Mouse (Mus musculus) erythroid progenitor cell, adult 5-6 weeks (primary cell): ENCODE measurements at regions not wholly inside any gene's neighbourhood (a gene's known extent, or its start where the extent isn't known, plus 50 kb on each side); places are given as distances from the start of the nearest gene placed in this dataset.

Source experiments
- ATAC-seq: replicated peaks from 2 replicates; pipeline ENCODE4 v1.8.0; 2016; ENCODE audit warnings: moderate number of reproducible peaks, mild to moderate bottlenecking, moderate TSS enrichment, inconsistent platforms; ENCODE audit not compliant: poor library complexity, low FRiP score, severe bottlenecking

DNA sequence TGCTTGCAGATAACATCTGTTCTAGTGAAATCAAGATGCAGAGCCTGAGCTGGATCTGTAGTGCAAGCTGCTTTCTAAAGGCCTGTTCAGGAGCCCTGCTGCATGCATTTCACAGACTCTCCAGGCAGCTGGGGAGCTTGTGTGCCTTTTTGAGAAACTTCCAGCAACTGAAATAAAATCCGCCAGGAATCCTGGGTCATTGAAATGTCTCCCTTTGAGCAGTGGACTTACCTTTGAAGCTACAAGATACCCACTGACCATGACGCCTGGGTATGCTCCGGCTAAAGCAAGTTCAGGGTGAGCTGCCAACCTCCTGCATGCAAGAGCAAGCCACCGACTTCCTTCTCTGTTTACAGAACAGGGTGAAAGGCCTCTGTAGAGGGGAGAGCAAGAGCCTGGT lies 278.7 kb downstream of the Cenpw start:
- no peak for ATAC-seq

DNA sequence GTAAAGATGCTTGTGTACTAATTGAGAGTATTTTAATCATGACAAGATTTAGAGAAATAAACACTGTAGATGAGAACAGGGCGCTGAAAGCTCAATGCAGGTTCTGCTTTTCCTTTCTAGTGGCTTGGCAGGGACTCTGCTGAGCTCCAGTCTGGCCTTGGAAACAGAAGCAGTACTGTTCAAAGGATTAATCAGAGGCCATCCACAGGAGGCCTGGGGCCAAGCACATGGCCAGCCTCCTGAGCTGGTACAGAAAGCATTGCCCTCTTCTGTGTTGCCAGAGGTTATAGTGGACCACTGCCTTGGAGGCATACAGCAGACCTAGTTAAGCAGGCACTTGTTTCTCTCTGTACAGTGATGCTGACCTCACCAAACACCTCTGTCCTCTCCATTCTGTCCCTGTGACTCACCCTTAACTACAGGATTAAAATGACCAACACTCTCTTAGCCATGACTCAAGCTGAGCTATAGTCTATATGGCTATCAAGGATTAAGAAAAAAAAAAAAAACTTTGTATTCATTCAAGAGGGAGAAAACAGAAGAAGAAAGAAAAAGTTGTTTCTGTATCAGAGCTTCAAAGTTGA lies 302.5 kb downstream of the Cenpw start:
- ATAC-seq = no peak

DNA sequence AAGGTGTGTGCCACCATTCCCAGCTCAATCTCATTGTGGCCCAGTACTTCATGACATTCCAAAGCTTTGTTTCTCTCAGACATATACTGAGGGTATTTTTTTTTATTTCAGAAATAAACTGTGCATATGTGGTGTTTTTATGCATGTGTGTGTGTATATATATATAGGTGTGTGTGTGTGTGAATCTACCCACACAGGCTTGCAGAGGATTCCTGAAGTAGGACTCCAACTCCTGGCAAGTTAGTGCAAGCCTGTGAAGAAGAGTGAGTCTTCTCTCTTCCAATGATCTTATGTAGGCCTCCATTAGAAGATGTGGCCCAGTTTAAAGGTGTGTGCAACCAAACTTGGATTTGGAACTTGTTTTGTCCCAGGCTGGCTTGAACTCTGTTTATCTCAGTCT lies 328.9 kb upstream of the Rspo3 start:
- ATAC-seq = no peak

DNA sequence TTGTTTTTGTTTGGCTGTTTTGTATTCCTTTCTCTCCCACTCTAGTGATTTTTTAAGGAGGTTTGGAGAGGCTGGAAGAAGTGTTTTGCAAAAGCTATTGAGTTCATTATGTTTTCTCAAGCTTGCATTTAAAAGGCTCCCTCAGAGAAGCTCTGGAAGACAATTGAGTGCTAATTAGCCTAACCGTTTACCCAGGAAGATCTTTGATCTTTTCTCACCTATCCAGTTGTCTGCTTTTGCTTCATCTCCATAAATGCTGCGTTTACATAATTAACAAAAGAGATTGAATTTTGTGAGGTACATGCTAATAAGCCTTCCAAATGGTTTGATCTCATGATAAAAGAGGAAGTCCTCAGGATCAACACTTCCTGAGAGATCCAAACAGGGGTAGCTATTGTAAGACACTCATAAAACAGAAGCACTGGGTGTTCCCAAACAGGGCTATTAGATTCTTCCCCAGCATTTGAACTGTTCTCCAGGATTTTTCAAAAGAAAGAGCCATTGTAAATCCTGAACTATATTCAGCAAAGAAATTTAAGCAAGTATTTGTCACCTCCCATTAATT lies 320.2 kb upstream of the Rspo3 start:
- no peak for ATAC-seq

DNA sequence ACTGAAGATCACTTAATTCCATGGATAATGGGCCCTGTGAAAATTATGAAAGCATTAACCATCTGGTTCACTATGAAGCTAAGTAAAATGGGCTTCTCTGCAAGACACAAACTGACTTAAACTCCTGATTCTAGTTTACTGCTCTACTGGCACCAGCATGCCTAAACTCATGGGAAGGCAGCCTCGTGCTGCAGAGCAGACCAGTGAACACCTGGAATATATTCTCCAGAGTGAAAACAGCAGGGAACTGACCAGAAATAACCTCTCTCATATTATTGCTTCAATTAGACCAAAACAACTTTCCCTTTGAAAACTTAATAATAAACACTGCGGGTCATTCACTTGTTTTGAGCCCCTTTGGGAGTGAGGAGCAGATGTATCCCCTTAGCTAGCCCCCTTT lies 316.8 kb upstream of the Rspo3 start:
- ATAC-seq = no peak

DNA sequence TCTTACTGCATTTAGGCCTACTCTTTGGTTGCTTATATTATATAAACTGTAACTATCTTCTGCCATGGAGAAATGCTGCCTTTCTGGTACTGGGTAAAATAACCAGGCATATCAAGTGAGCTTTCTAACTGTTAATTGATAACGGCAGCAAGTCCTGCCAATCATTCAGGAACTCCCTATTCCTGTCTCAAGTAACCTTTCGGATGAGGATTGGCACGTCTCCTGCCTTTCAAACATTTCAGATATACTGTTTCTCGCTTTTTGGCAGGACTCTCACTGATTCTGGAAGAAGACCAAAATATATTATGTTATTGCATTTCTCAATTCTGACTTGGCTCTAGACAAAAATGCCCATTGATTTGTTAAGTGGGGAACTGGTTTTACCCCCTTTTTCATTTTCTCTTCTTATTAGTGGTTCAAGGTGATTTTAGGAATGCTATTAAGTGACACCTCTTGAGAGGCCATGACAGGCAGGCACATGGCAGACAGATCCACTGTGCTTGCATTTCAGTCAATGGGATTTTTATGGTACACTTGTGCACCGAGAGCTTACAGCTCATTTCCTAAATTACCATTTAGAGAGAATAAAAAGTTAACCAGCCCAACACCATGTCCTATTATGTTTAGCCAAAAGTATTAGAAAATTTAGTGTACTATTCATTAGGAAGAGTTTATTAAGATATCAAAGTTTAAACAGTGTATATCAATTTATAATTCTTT lies 289.4 kb upstream of the Rspo3 start:
- no peak for ATAC-seq

DNA sequence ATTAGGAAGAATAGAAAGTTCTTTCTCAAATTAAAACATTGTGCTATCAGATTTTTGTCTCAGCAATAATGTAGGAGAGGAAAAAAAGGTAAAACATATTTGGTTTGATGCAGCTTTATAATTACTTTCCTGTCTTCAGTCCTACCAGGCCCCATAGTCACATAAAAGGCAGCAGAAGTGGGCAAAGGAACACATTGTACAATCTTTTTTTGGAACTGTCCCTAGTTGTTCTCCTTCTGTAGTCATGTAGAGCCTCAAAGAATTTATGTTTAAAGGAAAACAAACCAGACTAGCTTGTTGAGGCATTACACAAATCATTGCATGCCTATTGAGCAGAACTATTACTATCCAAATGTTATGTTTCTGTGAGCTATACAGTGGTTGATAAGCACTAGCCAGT lies 288.7 kb upstream of the Rspo3 start:
- no peak for ATAC-seq

DNA sequence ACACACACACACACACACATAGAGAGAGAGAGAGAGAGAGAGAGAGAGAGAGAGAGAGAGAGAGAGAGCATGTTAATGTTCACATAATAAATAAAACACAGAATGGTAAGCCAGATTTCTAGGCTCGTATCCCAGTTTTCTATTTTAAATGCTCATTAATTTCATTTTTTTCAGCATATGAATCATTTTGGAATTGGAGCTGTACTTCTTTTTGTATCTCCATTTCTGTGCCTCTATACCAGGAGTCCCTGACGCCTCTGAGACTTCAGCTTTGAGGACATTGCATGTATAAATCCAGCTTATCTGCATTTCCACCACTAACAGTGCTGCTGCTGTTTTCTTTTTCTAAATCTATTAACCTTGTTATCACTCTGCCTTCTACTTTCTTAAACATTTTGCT lies 287.5 kb upstream of the Rspo3 start:
- ATAC-seq = no peak

DNA sequence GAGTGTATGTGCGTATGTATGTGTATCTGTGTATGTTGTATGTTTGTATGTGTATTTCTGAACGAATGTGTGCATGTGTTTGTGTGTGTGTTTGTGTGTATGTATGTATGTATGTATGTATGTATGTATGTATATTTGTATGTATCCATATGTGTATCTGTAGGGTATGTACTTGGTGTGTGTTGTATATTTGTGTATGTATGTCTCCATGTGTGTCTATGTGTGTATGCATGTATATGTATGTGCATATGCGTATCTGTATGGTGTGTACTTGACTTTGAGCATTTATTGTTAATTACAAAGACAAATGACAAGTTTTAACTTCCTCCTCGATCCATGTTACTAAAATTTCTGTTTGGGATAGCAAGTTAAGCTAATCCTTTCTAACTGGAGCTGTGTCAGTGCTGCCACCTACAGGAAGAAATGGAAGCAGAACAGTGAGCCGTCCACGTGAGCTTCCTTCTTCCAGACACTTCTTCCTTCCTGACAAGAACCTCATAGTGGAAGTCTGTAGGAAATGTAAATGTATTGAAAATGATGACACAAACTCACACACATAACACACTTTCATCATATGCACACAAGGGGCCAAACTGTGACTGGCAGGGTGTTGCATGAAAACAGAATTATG lies 268.4 kb upstream of the Rspo3 start:
- ATAC-seq = no peak

DNA sequence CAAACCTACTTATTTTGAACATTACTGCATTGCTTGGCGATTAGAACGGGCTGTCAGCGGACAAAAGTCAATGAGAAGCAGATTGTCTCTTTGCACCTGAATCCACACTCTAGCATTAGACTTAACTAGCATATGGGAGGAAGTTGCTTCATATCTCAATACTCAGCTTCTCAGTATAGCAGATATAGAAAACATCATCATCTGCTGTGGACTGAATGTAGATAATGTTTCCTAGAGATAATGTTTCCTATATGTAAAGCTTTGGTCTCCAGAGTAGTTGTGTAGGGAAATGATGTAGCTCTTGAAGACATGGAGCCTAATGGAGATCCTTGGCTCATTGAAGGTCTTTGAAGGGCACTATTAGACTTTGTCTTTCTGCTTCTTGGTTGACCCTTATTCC lies 267.0 kb upstream of the Rspo3 start:
- ATAC-seq = no peak

DNA sequence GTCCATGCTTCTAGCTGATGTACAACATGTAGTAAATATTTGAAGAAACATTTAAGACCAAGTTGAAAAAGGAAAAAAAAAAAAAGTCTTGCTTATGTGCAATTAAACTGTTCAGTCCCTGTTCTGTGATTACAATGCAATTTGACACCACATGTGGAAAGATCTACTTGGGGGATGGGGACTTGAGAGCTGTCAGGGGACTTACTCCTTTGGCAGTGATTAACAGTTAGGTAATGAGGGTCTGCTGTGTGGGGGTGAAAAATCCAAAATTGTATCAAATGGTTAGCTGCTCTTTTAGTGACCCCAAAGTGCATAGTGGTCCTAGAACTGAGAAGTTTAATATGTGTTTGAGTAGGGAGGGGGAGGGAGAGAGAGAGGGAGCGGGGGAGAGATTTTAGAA lies 259.0 kb upstream of the Rspo3 start:
- no peak for ATAC-seq

DNA sequence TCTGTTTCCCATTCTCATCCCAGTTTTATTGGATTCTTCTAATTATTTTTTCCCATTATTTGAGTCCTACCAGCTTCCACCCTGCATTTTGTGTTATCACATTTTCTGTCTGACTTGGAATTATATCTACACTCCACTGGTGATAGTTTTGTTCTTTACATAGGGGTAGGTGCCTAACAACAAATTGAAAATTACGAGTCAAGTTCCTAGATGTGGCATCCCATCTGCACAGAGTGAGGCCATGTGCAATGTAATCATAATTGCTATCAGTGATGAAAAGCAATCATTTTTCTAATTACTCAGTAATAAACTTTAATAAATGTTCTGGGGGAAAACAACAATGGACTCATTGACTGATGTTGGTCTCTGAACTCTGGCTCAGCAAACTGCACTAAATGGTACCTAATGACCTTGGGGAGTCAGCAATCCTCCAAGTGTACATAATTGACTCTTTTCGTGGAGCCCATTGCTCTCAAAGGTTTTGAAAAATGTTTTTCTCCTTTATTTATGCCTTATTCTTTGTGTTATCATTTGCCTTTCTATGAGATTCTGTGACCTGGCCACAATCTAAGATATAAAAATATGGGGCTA lies 250.6 kb upstream of the Rspo3 start:
- no peak for ATAC-seq

DNA sequence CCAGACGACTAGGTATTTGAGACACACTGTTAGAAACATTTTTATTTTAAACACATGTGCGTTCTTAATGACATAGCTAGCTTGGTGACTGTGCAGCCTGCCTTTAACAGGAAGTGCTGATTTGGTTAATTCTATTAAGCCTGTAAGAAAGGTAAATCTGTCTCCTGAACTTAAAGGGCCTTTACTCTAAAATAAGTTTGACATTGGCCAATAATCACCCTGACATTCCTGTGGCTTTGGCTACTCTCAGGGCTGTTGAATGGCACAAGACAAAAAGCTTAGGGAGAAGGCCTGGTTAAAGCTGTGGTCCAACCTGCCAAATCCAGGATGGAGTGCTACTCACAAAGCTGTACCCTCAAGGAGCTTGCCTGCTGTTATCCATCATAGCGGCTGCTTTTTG lies 201.0 kb upstream of the Rspo3 start:
- ATAC-seq = no peak

DNA sequence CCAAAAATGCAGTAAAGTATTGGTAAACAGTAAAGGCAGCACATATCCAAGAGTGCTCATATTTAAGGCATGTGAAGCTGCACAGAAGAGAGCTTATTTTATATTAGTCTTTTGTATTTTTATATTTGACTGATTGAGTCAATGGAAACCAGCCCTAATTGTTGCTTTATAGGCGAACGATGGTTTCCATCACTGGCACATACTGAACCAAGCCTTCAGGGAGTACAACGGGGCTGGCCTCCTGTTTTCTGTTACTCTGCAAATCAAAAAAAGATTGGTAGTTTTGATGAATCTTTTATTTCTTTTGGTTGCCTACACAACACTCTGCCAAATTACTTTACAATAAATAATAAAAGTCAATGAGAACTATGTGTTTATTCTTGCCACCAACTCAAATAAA lies 189.7 kb upstream of the Rspo3 start:
- no peak for ATAC-seq

DNA sequence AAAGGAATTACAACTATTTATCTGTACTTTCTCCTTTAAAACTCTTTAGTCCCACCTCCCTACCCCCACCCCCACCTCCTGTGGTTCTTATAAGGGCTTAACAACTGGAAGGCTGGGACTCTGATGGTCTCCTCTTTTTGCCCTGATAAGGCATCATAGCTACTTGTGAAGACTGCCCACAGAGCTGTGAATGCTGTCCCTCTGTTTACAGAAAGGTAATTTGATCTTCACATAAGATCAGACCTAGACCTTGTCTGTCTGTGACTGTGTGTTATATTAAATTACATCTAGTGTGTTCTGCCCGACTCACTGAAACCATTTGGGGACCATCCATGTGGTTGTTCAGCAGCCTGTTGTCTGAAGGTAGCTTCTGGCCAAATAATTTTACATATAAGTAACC lies 175.3 kb upstream of the Rspo3 start:
- ATAC-seq = no peak

DNA sequence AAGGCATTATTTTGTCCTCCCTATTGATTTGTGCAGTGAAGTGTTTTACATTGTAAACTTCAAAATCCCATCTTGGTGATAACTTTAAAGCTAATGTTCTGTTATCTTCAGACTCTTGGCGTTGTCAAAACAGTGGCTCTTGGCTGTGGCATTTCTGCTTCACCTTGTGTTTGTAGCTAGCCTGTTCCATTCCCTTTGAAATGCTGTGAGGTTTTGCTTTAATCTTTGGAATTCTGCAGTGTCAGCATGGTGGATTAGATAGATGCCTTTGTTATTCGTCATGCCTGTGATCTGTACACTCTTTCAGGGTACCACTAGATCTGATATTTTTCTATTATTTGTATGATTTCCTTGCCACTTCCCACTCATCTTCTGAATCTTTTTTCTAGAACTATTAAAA lies 173.0 kb upstream of the Rspo3 start:
- no peak for ATAC-seq

DNA sequence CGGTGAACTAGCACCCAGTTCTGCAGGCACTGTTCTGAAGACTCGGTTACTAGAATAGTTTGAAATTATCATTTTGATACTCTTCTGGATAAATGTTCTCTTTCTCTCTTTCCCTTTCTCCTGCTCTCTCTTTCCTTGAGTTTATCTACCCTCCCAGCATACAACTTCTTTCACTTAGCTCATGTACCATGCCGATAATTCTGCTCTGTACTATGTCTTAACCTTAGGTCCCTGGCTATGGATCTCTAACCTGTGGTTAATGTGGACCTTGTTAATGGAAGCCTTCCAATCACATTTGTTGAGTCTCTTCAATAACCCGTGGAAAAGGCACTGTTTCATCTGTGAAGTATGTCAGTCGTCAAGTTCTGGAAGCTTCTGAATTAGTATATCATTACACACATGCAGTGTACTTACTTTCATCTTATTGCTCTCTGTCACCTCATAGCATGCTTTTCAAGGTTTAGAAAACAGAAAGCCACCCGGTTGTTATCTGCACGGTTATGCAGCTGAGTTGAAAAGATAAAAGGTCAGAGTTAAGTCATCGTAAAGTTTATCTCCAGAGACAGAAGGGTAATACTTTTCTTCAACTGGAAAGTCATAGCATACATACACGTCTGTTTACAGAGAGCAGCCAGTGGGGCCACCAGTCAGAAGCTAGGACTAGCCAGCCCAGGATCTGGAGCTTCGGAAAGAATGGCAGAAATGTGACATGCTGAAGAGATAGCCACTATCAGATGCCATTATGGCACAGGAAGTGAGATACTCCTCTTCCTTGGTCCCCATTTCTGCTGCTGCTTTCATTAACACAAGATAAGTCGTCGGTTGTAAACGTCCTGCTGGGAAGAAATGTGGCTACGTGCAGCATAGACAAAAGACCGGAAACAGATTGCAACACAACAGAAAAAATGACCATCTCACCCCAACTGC lies 157.6 kb upstream of the Rspo3 start:
- peak; percentile 49; the same call in 1 of the 2 replicates for ATAC-seq

DNA sequence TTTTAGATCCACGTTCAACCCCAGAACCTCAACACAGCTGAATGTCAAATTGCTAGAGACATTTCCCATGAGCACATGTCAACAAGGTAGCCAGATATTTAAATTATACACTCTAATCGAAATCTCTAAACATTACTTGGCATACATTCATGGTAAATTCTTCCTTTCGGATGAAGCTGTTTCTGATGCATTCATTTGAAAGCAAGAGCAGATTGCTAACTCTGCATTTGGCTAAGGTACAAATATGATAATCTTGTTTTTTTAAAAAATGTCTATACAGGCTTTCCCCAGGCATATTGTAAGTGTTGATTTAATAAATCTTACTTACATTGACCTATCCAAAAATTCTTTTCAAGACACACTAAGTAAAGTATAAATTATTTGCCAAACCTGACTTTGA lies 153.9 kb upstream of the Rspo3 start:
- ATAC-seq = no peak

DNA sequence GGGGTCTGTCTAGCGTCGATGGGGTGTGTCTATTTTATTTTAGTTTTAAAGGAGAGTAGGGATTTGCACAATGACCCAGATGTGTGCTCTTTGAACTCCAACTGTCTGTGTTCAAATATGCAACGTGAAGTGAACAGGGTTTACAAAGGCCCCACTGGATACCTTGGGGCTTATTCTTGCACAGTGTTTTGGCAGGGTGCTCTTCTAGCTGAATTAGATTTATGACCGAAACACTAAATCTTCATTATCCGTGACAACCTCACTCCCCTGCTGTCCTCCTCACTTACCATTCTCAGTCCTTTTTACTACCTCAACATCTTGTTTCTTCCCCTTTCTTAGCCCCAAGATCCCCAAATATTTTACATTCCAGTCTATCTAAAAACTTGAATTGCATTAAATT lies 151.3 kb upstream of the Rspo3 start:
- no peak for ATAC-seq

DNA sequence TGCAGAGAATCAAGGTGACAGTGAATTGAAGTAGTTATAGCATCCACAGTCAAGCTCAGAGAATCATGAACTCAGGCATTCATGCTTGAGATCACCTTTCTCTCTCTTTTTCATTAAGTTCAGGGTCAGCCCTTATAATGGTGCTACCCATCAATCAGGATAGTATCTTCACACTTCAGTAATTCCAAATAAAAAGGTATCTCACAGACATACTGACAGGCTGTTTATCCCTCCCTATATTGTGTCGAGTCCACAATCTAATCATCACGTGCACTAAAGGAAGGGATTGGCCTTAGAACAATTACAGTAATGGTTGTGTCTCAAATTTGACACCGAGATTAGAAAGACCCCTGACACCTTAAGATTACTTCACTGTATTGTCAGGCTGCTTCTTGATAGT lies 138.7 kb upstream of the Rspo3 start:
- no peak for ATAC-seq
